Mouse (Mus musculus): ENCODE data around the gene Cnbd2. TPM values are rescaled to one million over a fixed set of nuclear protein-coding genes. Genes with fewer than 3 reads are reported as not detected.

Gene Cnbd2
- polyA plus RNA-seq, 1 experiment, result 3.0 TPM

- no peak for DNase-seq (ENCODE audit: low read depth)
- TF ChIP-seq POLR2A (IDR thresholded peaks at IDR 0.05; ENCODE audit: borderline replicate concordance, extremely low read depth, insufficient read depth, insufficient read length, poor library complexity, severe bottlenecking) (no peak), CTCF (IDR thresholded peaks at IDR 0.05; ENCODE audit: borderline replicate concordance, extremely low read depth, insufficient read depth, insufficient read length) (no peak)
Observed at GRCm38 (mm10) chr2:156417194-156417593, 105.1 kb downstream of the Cnbd2 start.

- TF ChIP-seq CTCF (IDR thresholded peaks at IDR 0.05; ENCODE audit: borderline replicate concordance, extremely low read depth, insufficient read depth, insufficient read length) (no peak), POLR2A (IDR thresholded peaks at IDR 0.05; ENCODE audit: borderline replicate concordance, extremely low read depth, insufficient read depth, insufficient read length, poor library complexity, severe bottlenecking) (no peak)
- DNase-seq (ENCODE audit: low read depth), result no peak
Observed at GRCm38 (mm10) chr2:156418467-156418866, 106.4 kb downstream of the Cnbd2 start.

- TF ChIP-seq CTCF (IDR thresholded peaks at IDR 0.05; ENCODE audit: borderline replicate concordance, extremely low read depth, insufficient read depth, insufficient read length), result no peak
- TF ChIP-seq POLR2A (IDR thresholded peaks at IDR 0.05; ENCODE audit: borderline replicate concordance, extremely low read depth, insufficient read depth, insufficient read length, poor library complexity, severe bottlenecking), result no peak
- no peak for DNase-seq (ENCODE audit: low read depth)
Observed at GRCm38 (mm10) chr2:156420327-156420693, 108.2 kb downstream of the Cnbd2 start.

- peak; percentile 73 for DNase-seq (ENCODE audit: low read depth)
- TF ChIP-seq POLR2A (IDR thresholded peaks at IDR 0.05; ENCODE audit: borderline replicate concordance, extremely low read depth, insufficient read depth, insufficient read length, poor library complexity, severe bottlenecking) (no peak), CTCF (IDR thresholded peaks at IDR 0.05; ENCODE audit: borderline replicate concordance, extremely low read depth, insufficient read depth, insufficient read length) (no peak)
Observed at GRCm38 (mm10) chr2:156420694-156421380, 108.7 kb downstream of the Cnbd2 start, which contains the start of gene Epb41l1. Epb41l1 (plus strand) TSS chr2:156420909.

- no peak for TF ChIP-seq CTCF (IDR thresholded peaks at IDR 0.05; ENCODE audit: borderline replicate concordance, extremely low read depth, insufficient read depth, insufficient read length)
- no peak for TF ChIP-seq POLR2A (IDR thresholded peaks at IDR 0.05; ENCODE audit: borderline replicate concordance, extremely low read depth, insufficient read depth, insufficient read length, poor library complexity, severe bottlenecking)
- DNase-seq (ENCODE audit: low read depth), result peak; percentile 70
Observed at GRCm38 (mm10) chr2:156421381-156422110, 109.4 kb downstream of the Cnbd2 start.

DNA sequence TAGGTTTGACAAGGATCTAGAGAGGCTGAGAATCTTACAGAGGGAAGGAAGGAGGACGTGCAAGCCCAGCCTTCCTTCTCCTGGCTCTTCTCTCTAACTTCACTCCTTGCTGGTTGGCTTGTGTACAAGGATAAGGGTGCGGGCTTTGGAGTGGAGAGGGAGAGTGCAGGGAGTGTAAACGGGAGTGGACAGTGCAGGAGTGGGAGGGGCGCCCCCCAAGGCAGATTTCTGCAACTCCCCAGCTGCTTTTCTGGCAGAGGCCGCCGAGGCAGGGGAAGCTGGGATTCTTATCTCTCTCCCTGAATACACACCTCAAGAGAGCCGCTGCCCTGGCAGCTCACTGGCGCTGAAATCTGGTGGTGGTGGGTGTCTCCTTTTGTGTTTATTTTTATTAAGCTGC, 110.5 kb downstream of the Cnbd2 start:
- DNase-seq (ENCODE audit: low read depth), result no peak
- no peak for TF ChIP-seq POLR2A (IDR thresholded peaks at IDR 0.05; ENCODE audit: borderline replicate concordance, extremely low read depth, insufficient read depth, insufficient read length, poor library complexity, severe bottlenecking)
- no peak for TF ChIP-seq CTCF (IDR thresholded peaks at IDR 0.05; ENCODE audit: borderline replicate concordance, extremely low read depth, insufficient read depth, insufficient read length)

DNA sequence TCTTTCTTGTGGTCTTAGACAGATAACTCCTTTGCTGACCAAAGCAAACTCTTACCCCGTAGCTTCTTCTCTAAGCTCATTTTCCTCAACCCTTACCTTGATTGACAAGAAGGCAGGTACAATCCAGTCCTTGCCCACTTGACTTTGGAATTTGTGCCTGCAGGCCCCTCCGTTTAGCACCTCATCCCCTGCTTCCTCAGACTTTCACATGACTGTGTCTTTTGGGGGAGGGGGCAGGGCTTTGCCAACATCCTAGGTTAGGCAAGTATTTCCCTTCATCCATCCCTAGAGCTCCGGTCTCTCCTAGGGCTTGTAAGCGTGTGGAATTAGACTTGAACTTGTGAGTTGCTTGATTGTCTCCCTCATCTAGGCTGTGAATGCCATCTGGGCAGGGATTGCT, 111.6 kb downstream of the Cnbd2 start:
- TF ChIP-seq CTCF (IDR thresholded peaks at IDR 0.05; ENCODE audit: borderline replicate concordance, extremely low read depth, insufficient read depth, insufficient read length) (no peak), POLR2A (IDR thresholded peaks at IDR 0.05; ENCODE audit: borderline replicate concordance, extremely low read depth, insufficient read depth, insufficient read length, poor library complexity, severe bottlenecking) (no peak)
- DNase-seq (ENCODE audit: low read depth), result no peak

Other genes with a start within 250 kb of the Cnbd2 start
- gene Spag4, start 247.1 kb upstream of the Cnbd2 start, polyA plus RNA-seq (2012; rRNA removed), result 8.8 and 12.1 TPM in 2 replicates
- 78.8 and 96.1 TPM in 2 replicates for gene Cpne1, start 200.3 kb upstream of the Cnbd2 start, polyA plus RNA-seq (2012; rRNA removed)
- 25.9 and 36.7 TPM in 2 replicates for gene Rbm12, start 200.3 kb upstream of the Cnbd2 start, polyA plus RNA-seq (2012; rRNA removed)
- 13.2 and 13.9 TPM in 2 replicates for gene Gm28036, start 185.2 kb upstream of the Cnbd2 start, polyA plus RNA-seq (2012; rRNA removed)
- gene Romo1, start 168.3 kb upstream of the Cnbd2 start, polyA plus RNA-seq (2012; rRNA removed), result 307 and 437 TPM in 2 replicates
- gene Nfs1, start 168.1 kb upstream of the Cnbd2 start, polyA plus RNA-seq (2012; rRNA removed), result 28.5 and 37.2 TPM in 2 replicates
- gene Rbm39, start 132.1 kb upstream of the Cnbd2 start, polyA plus RNA-seq (2012; rRNA removed), result 133 and 188 TPM in 2 replicates
- gene Phf20, start 115.8 kb upstream of the Cnbd2 start, polyA plus RNA-seq (2012; rRNA removed), result 28.8 and 31.4 TPM in 2 replicates
- 117 and 173 TPM in 2 replicates for gene Scand1, start 405 bp downstream of the Cnbd2 start, polyA plus RNA-seq (2012; rRNA removed)
- 65.2 and 99.5 TPM in 2 replicates for gene Epb41l1, start 108.6 kb downstream of the Cnbd2 start, polyA plus RNA-seq (2012; rRNA removed)
- 36.4 and 37.8 TPM in 2 replicates for gene Aar2, start 235.3 kb downstream of the Cnbd2 start, polyA plus RNA-seq (2012; rRNA removed)